Mouse (Mus musculus) forebrain, embryonic 13.5 days (tissue): ENCODE measurements around the gene Eef2. TPM values are rescaled to one million over a fixed set of nuclear protein-coding genes. Genes with fewer than 3 reads are reported as not detected.
"Not testable (repeated sequence)": the region's sequence is repeated elsewhere in the genome, so short reads cannot be mapped to it uniquely, and the experiment has no call there.

Source experiments
- ATAC-seq: fragments of 200-750 bp; cut with Nextera tagmentation; 2 replicates; pipeline ENCODE4 v1.8.0; 2017
- H3K27ac ChIP-seq: fragments of 300-500 bp; sonication (generic); 2 replicates; pipeline ENCODE4 v1.5.1; 2015; ENCODE audit warnings: inconsistent platforms, mild to moderate bottlenecking, moderate library complexity
- H3K27me3 ChIP-seq: fragments of 300-500 bp; sonication (generic); 2 replicates; pipeline ENCODE4 v1.6.1; 2015; ENCODE audit warnings: mild to moderate bottlenecking, inconsistent platforms
- H3K36me3 ChIP-seq: fragments of 300-500 bp; sonication (generic); 2 replicates; pipeline ENCODE4 v1.6.1; 2015; ENCODE audit warnings: mild to moderate bottlenecking, inconsistent platforms; ENCODE audit not compliant: poor library complexity, severe bottlenecking
- H3K4me1 ChIP-seq: fragments of 300-500 bp; sonication (generic); 2 replicates; pipeline ENCODE4 v1.6.1; 2015; ENCODE audit warnings: inconsistent platforms
- H3K4me2 ChIP-seq: fragments of 300-500 bp; sonication (generic); 2 replicates; pipeline ENCODE4 v1.6.1; 2015; ENCODE audit warnings: inconsistent platforms, mild to moderate bottlenecking, moderate library complexity
- H3K4me3 ChIP-seq: fragments of 300-500 bp; sonication (generic); 2 replicates; pipeline ENCODE4 v1.5.1; 2015; ENCODE audit warnings: mild to moderate bottlenecking, inconsistent platforms
- H3K9ac ChIP-seq: fragments of 300-500 bp; sonication (generic); 2 replicates; pipeline ENCODE4 v1.6.1; 2015; ENCODE audit warnings: mild to moderate bottlenecking, inconsistent platforms
- H3K9me3 ChIP-seq: fragments of 300-500 bp; sonication (generic); replicated peaks from 2 replicates; pipeline ENCODE4 v1.6.1; 2016; ENCODE audit warnings: inconsistent platforms
- WGBS: fragments of 180-500 bp; shearing (Covaris S2); methylation state at CpG from one replicate; pipeline ENCODE4 v1.1.7; 2015; 5-methylcytosine and 5-hydroxymethylcytosine counted together
- polyA plus RNA-seq: library from polyadenylated mRNA; unstranded; fragments of >200 nt; fragmentation: Nextera tagmentation; extraction: Ambion mirVana; gene quantifications from 2 replicates; pipeline ENCODE4 v1.2.1, GENCODE M21; 2015

Gene Eef2
- polyA plus RNA-seq, 1 experiment from 2014 or later: 555 TPM

GRCm38 (mm10) chr10:81217964-81218363 is 41.5 kb downstream of the Eef2 start:
- Histone ChIP-seq H3K4me1 (no peaks in the 10 kb centered on the region), H3K9ac (no peak overlapping the region), H3K27ac (no peak overlapping the region), H3K9me3 (no peaks in the 10 kb centered on the region), H3K4me2 (no peak overlapping the region), H3K27me3 (no peaks in the 10 kb centered on the region), H3K4me3 (no peak overlapping the region), H3K36me3 (peaks cover 89% of the 10 kb centered on the region)
- 36% methylated on average over 7 of the region's 7 CpGs for WGBS
- peak; percentile 30; the same call in 1 of the 2 replicates for ATAC-seq

GRCm38 (mm10) chr10:81221402-81222015 is 45.1 kb downstream of the Eef2 start:
- Histone ChIP-seq H3K4me1 (no peaks in the 10 kb centered on the region), H3K27ac (no peak overlapping the region), H3K9me3 (no peaks in the 10 kb centered on the region), H3K4me3 (no peak overlapping the region), H3K4me2 (no peak overlapping the region), H3K36me3 (peaks cover 69% of the 10 kb centered on the region), H3K9ac (no peak overlapping the region), H3K27me3 (no peaks in the 10 kb centered on the region)
- WGBS: 91% methylated on average over 5 of the region's 5 CpGs
- no peak for ATAC-seq

- H3K9me3 ChIP-seq, H3K9ac ChIP-seq, H3K27ac ChIP-seq, H3K4me3 ChIP-seq, H3K27me3 ChIP-seq, ATAC-seq, H3K4me2 ChIP-seq: not testable (repeated sequence)
- WGBS: 64% methylated on average over 2 of the region's 2 CpGs
- Histone ChIP-seq H3K36me3 (peaks cover 54% of the 10 kb centered on the region), H3K4me1 (peaks cover 10% of the 10 kb centered on the region)
Measured at GRCm38 (mm10) chr10:81223731-81224130, 47.3 kb downstream of the Eef2 start.

- Histone ChIP-seq H3K4me3 (peak overlapping the region; percentile 68), H3K4me1 (peaks cover 50% of the 10 kb centered on the region), H3K27ac (peak overlapping the region; percentile 90), H3K9ac (peak overlapping the region; percentile 93), H3K9me3 (no peaks in the 10 kb centered on the region), H3K4me2 (peak overlapping the region; percentile 73), H3K36me3 (no peaks in the 10 kb centered on the region), H3K27me3 (no peaks in the 10 kb centered on the region)
- 0 out of 2 replicates have a peak, but pooled peaks have one; percentile 9 for ATAC-seq
- 10% methylated on average over 20 of the region's 20 CpGs for WGBS
Measured at GRCm38 (mm10) chr10:81229735-81230437, 53.5 kb downstream of the Eef2 start.

GRCm38 (mm10) chr10:81230438-81231332 is 54.3 kb downstream of the Eef2 start, which contains the start of gene Atcay:
Gene Atcay (minus strand): TSS chr10:81230833.
- Histone ChIP-seq H3K36me3 (no peaks in the 10 kb centered on the region), H3K4me3 (peak within 1 kb of the TSS; percentile 68), H3K9me3 (no peaks in the 10 kb centered on the region), H3K9ac (peak within 1 kb of the TSS; percentile 93), H3K4me1 (peaks cover 50% of the 10 kb centered on the region), H3K4me2 (peak within 1 kb of the TSS; percentile 73), H3K27me3 (no peaks in the 10 kb centered on the region), H3K27ac (peak within 1 kb of the TSS; percentile 90)
- 4% methylated on average over 27 of the region's 27 CpGs for WGBS
- ATAC-seq: peak; percentile 92

- Histone ChIP-seq H3K4me3 (peak overlapping the region; percentile 68), H3K9ac (peak overlapping the region; percentile 93; the same call in 1 of the 2 replicates), H3K4me2 (peak overlapping the region; percentile 73), H3K36me3 (no peaks in the 10 kb centered on the region), H3K4me1 (peaks cover 50% of the 10 kb centered on the region), H3K27me3 (no peaks in the 10 kb centered on the region), H3K27ac (peak overlapping the region; percentile 90), H3K9me3 (no peaks in the 10 kb centered on the region)
- no peak for ATAC-seq
- WGBS: 47% methylated on average over 7 of the region's 7 CpGs
Measured at GRCm38 (mm10) chr10:81231436-81231835, 55.0 kb downstream of the Eef2 start.

Other genes starting within 250 kb of the Eef2 start
- gene Gadd45b, start 246.6 kb upstream of the Eef2 start, polyA plus RNA-seq: 4.9 and 5.1 TPM in 2 replicates
- 14.8 and 17.6 TPM in 2 replicates for gene Gng7, start 161.7 kb upstream of the Eef2 start, polyA plus RNA-seq
- gene Diras1, start 151.0 kb upstream of the Eef2 start, polyA plus RNA-seq: 13.4 and 15.0 TPM in 2 replicates
- gene Slc39a3, start 139.2 kb upstream of the Eef2 start, polyA plus RNA-seq: 33.4 and 37.8 TPM in 2 replicates
- 273 and 305 TPM in 2 replicates for gene Sgta, start 116.5 kb upstream of the Eef2 start, polyA plus RNA-seq
- 55.8 and 60.5 TPM in 2 replicates for gene Thop1, start 106.6 kb upstream of the Eef2 start, polyA plus RNA-seq
- gene Creb3l3, start 77.8 kb upstream of the Eef2 start, polyA plus RNA-seq: 0.30 and 0.42 TPM in 2 replicates
- gene Map2k2, start 70.7 kb upstream of the Eef2 start, polyA plus RNA-seq: 200 and 211 TPM in 2 replicates
- 10.4 and 10.6 TPM in 2 replicates for gene Zbtb7a, start 41.4 kb upstream of the Eef2 start, polyA plus RNA-seq
- gene Pias4, start 8.7 kb upstream of the Eef2 start, polyA plus RNA-seq: 54.2 and 57.0 TPM in 2 replicates
- gene Dapk3, start 6.4 kb downstream of the Eef2 start, polyA plus RNA-seq: 43.5 and 47.7 TPM in 2 replicates
- not detected in 2 replicates for gene 4930442H23Rik, start 7.2 kb downstream of the Eef2 start, polyA plus RNA-seq
- not detected in 2 replicates for gene Nmrk2, start 25.4 kb downstream of the Eef2 start, polyA plus RNA-seq
- 44.5 and 54.2 TPM in 2 replicates for gene Atcay, start 54.2 kb downstream of the Eef2 start, polyA plus RNA-seq
- 9.7 and 10.9 TPM in 2 replicates for gene Zfr2, start 56.5 kb downstream of the Eef2 start, polyA plus RNA-seq
- gene Matk, start 76.3 kb downstream of the Eef2 start, polyA plus RNA-seq: 5.6 and 7.4 TPM in 2 replicates
- 134 and 135 TPM in 2 replicates for gene Mrpl54, start 90.3 kb downstream of the Eef2 start, polyA plus RNA-seq
- 28.6 and 32.3 TPM in 2 replicates for gene Apba3, start 90.3 kb downstream of the Eef2 start, polyA plus RNA-seq
- gene Tjp3, start 115.0 kb downstream of the Eef2 start, polyA plus RNA-seq: 6.2 and 7.1 TPM in 2 replicates
- gene Pip5k1c, start 116.3 kb downstream of the Eef2 start, polyA plus RNA-seq: 73.1 and 87.2 TPM in 2 replicates
- 39.9 and 42.0 TPM in 2 replicates for gene Cactin, start 144.5 kb downstream of the Eef2 start, polyA plus RNA-seq
- gene Tbxa2r, start 152.1 kb downstream of the Eef2 start, polyA plus RNA-seq: 2.6 and 3.8 TPM in 2 replicates
- gene Gipc3, start 166.6 kb downstream of the Eef2 start, polyA plus RNA-seq: not detected in 2 replicates
- 60.6 and 61.1 TPM in 2 replicates for gene Hmg20b, start 173.8 kb downstream of the Eef2 start, polyA plus RNA-seq
- 6.3 and 6.8 TPM in 2 replicates for gene Mfsd12, start 180.9 kb downstream of the Eef2 start, polyA plus RNA-seq
- gene 4930404N11Rik, start 189.2 kb downstream of the Eef2 start, polyA plus RNA-seq: 0.44 and 0.45 TPM in 2 replicates
- gene Fzr1, start 201.9 kb downstream of the Eef2 start, polyA plus RNA-seq: 117 and 128 TPM in 2 replicates
- gene Dohh, start 207.8 kb downstream of the Eef2 start, polyA plus RNA-seq: 76.7 and 87.3 TPM in 2 replicates
- 4.2 and 5.8 TPM in 2 replicates for gene Gm48551, start 207.8 kb downstream of the Eef2 start, polyA plus RNA-seq
- 2.1 and 2.3 TPM in 2 replicates for gene Gm48552, start 212.4 kb downstream of the Eef2 start, polyA plus RNA-seq
- 1.8 TPM in 2 replicates for gene Smim24, start 216.4 kb downstream of the Eef2 start, polyA plus RNA-seq